Mouse (Mus musculus) megakaryocyte, embryonic 14.5 days (primary cell): Measurements from ENCODE around the gene Dazap2.

Experiments used
- FLI1 ChIP-seq: IDR thresholded peaks from 2 replicates; pipeline ENCODE4 v1.6.1; 2012; ENCODE audit warnings: low read length, inconsistent platforms, mixed read lengths
- GATA1 ChIP-seq: IDR thresholded peaks from 3 replicates; pipeline ENCODE4 v1.6.1; 2012; ENCODE audit warnings: mixed read lengths, low read length, inconsistent platforms, borderline replicate concordance

GRCm38 (mm10) chr15:100614996-100615824 lies at the start of gene Dazap2:
- TF ChIP-seq FLI1 (no peak), GATA1 (no peak)
